Mouse (Mus musculus): ENCODE results near the gene C030005K15Rik. TPM values are rescaled to one million over a fixed set of nuclear protein-coding genes. Genes with fewer than 3 reads are reported as not detected.
"Not testable (repeated sequence)": the region's sequence is repeated elsewhere in the genome, so short reads cannot be mapped to it uniquely, and the experiment has no call there.

The C030005K15Rik gene
- not detected for total RNA-seq (2021)
- long read RNA-seq, experiment 1, result 0 reads
- long read RNA-seq, experiment 2, result 0 reads

DNA sequence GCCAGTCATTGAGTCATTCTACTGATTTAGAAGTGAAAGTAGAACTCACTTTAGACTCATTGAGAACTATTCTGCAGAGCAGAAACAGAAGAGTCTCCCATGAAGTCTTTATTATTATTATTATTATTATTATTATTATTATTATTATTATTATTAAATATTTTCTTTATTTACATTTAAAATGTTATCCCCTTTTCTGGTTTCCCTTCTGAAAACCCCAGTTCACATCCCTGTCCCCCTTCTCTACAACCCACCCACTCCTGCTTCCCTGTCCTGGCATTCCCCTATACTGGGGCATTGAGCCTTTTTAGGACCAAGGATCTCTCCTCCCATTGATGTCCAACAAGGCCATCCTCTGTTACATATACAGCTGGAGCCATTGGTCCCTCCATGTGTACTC is at the start of gene C030005K15Rik:
C030005K15Rik (minus strand) TSS at position 101 of the 400 bp plus-strand sequence.
- not testable (repeated sequence) for DNase-seq

DNA sequence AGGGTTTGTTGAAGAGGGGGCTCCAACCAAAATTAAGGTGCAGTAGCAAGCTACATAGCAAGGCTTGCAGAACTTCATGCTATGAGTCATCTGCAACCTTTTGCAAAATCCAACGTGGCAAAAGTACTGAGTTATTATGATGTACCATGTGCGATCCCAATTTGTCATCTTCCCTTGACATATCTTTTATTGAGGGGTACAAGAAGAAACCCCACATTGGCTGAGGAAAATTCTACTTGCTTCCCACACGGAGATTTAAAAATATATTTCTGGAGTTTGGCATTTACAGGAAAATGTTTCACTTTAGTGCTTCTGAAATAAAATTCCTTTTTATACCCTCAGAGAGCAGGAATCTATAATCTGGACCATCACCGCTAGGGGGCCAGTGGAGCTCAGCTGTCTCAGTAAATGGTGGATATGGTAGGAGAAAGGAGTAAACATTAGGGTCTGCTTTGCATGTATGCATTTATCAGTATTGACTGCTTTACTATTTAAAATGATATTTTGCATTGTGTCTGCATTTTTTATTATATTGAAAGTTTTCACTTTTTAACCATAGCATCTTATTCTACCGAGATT is 41.7 kb upstream of the C030005K15Rik start:
- no peak for DNase-seq

- DNase-seq, result no peak
Observed at GRCm38 (mm10) chr10:97753821-97754220, 27.3 kb upstream of the C030005K15Rik start.

DNA sequence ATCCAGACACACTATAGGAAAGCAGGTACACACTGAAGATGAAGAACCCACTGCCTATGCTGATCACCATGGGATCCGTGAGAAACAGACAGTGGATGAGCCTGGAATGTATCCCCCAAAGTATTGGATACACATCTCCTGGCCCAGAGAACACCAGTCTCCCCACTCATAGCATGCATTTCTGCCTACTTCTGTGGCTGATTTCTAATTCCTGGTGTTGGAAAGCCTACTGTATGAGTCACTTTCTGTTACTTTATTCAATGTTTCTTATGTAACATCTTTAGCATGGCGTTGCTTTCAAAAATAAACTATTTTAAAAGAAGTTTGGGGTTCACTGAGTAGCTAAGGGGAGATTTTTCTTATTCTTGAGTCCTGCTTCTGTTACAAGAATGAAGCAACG is 20.7 kb upstream of the C030005K15Rik start:
- DNase-seq, result no peak

GRCm38 (mm10) chr10:97725929-97726328 is 626 bp downstream of the C030005K15Rik start:
- no peak for DNase-seq

DNA sequence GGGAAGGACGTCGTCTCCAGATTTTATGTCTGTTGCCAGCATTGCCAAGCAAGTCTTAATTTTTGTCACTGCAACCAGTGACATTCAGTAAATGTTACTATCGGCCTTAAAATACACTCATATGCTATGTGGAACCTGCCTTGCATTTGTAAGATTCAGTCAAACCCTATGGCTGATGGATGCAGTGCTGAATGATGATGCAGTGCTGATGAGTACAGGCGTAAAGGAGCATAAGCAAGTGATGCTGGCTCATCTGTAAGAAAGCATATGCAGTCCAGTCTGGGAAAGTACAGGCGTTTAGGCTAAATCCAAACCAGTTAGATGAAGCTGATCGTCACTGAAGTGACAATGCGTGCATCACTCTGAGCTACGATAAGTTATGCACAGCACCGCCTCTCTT is 3.8 kb downstream of the C030005K15Rik start:
- no peak for DNase-seq

GRCm38 (mm10) chr10:97720625-97721024 is 5.9 kb downstream of the C030005K15Rik start:
- no peak for DNase-seq

DNA sequence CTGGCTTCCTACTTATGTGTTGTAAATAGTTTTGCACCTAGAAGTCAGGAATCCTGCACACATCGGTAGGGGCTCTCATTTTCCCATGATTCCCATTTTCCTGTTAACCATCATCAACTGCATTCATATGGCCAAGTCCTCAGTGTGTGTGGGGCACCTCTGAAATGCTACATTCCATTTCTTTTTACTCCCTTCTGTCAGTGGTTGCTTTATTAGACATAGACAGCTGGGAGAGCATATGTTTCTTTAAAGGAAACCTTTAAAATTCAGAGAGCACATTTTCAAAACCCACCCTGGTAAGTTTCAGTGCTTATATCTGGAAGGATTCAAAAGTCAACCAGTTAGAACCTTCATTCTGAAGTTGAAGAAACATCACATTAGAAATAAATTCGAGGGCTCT is 8.5 kb downstream of the C030005K15Rik start:
- no peak for DNase-seq

DNA sequence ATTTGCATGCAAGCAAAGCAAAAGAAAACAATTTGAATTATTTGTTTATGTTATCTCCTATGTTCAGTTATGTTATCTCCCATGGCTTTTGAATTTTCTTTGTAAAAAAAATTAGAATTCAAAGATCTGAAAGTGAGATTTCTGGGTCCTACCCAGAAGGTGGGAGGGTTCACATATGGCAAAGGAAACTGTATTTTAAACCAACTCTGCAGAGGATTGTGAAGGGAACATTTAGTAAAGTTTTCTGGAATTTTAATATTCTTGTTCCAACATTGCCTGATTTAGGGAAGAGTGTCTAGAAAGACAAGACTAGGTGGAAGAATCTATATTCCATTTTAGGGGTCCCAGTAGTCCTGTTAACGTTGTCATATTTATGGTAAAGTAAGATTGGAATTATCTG is 9.3 kb downstream of the C030005K15Rik start:
- DNase-seq, result no peak

DNA sequence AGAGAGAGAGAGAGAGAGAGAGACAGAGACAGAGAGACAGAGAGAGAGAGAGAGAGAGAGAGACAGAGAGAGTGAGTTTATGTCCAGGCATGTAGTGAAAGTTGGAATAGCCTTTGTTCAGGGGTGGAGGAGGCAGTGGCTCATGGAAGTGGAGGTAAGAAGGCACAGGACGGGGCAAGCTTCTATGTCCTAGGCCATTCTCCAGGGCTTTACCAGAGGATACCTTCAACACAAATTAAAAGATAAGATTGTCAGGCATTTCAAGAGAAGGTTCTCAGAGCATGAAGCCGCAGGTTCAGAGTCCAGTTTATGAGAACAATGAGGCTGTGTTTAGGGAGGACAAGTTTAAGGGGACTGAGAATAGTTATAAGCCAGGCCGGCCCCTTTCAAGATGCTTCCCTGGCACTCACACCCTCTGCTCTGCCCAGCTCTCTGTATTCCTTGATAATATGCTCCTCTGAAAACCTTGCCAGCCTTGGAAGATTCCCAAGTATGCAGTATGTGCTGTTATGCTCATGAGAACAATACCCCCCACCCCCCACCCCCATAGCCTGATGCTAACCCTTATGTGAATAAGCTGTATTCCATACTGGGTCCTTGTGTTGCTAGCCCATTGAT is 11.2 kb downstream of the C030005K15Rik start:
- no peak for DNase-seq

GRCm38 (mm10) chr10:97714584-97714983 is 12.0 kb downstream of the C030005K15Rik start:
- DNase-seq, result no peak

DNA sequence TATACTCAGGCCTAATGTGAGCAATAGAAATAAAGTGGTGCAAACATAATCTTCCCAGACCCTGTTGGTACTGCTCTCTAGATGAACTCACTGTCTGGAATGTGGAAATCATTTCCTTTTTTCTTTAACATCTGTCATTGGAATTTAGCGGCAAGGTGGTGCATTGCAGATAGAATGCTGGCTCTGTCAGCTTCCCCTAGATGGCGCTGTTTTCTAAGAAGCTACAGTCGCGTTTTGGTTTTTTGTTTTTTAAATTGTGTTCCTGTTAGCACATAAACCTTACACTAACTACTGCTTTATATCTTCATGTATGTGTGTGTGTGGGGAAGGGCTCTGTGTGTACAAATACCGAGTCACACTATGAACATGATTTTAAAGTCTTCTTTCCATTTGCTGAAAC is 13.9 kb downstream of the C030005K15Rik start:
- DNase-seq, result no peak

DNA sequence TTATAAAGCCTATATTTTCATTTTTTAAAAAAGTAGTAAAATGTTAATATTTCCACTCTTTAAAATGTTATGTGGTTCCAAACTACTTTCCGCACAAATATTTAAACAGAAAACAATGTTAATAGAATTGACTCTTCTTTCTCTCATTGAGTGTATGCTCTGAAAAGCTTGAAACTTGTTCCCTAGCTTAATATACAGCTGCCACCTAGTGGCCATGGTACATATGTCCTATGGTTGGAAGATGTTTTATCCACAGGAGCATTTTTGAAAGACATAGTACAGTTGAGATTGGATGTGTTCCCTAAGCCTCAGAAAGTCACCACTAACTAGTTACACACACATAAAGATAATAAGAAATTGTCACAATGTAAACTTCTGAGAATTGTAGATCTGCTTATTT is 22.0 kb downstream of the C030005K15Rik start:
- no peak for DNase-seq

- no peak for DNase-seq
Observed at GRCm38 (mm10) chr10:97702321-97702720, 24.2 kb downstream of the C030005K15Rik start.

GRCm38 (mm10) chr10:97693398-97694135 is 33.0 kb downstream of the C030005K15Rik start:
- DNase-seq, result no peak

- DNase-seq, result no peak
Observed at GRCm38 (mm10) chr10:97692913-97693312, 33.6 kb downstream of the C030005K15Rik start, which contains the start of gene Ccer1. Gene Ccer1 (plus strand): TSS chr10:97693059.

GRCm38 (mm10) chr10:97689425-97689824 is 37.1 kb downstream of the C030005K15Rik start:
- DNase-seq, result no peak

DNA sequence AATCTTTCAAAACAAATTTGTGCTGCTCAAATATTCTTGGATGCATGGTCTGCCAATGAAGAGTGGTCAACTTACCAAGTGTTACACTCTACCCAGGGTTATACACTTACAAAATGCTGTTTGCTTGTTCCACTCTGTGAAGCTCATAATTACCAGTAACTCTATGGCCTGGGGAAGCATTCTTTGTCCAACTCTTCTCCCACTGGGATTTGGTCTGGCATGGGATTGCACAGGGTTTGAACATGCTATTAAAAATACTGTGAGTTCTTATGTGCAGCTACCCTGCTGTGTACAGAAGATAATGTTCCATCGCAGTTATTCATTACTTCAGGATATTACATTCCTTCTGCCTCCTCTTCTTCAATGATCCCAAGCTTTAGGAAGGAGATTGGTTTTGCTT is 39.4 kb downstream of the C030005K15Rik start:
- peak; percentile 61 for DNase-seq

GRCm38 (mm10) chr10:97682981-97683380 is 43.6 kb downstream of the C030005K15Rik start:
- DNase-seq, result peak; percentile 22
